9 mouse cellular contexts compared by ENCODE assay signal in the genomic region with DNA sequence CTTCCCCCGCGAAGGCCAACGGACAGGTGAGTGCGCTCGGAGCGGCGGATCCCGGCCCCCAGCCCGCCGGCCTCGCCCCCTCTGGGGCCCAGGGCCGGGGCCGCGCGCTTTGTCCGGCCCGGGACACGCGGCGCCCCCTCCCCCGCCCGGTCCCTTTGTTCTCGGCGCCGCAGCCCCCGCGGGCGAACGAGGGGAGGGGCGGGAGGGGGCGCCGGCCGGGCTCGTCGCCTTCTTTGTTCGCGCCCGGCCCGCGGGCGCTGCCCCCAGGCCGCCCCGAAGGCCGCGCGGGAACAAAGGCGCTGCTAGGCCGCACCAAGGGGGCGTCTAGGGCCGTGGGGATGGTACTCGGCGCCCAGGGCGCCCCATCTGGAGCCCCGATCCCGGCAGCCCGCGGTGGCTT. TPM values are rescaled to one million over a fixed set of nuclear protein-coding genes. Genes with fewer than 3 reads are reported as not detected.
A peak's percentile ranks its signal among the peaks of the same experiment; 100 is the strongest.
DNase-seq lines count a peak whose midpoint lies in the region; ATAC-seq and TF ChIP-seq lines count a peak whose summit lies in the region.
"Had no signal": no experiment of that assay in that cellular context is flagged by ENCODE, and none has a peak within 500 bp of the region (broad histone marks: within the 10 kb centered on the region; RNA-seq: fewer than 3 reads in every experiment).

No protein-coding gene starts in this region.

- H3K36me3 ChIP-seq in kidney, embryonic 15.5 days, result peaks cover 40% of the 10 kb centered on the region
- peaks cover 3% of the 10 kb centered on the region; the same call in 1 of the 2 replicates for H3K36me3 ChIP-seq in hindbrain, embryonic 11.5 days (ENCODE audit: control insufficient read depth, insufficient read depth, low read length)
- peaks cover 40% of the 10 kb centered on the region for H3K36me3 ChIP-seq in midbrain, embryonic 14.5 days (ENCODE audit: control insufficient read depth, insufficient read depth, low read length)

- peak overlapping the region; percentile 96 for H3K27ac ChIP-seq in kidney, embryonic 15.5 days
- H3K27ac ChIP-seq in bone marrow macrophage, adult 2 months (ENCODE audit: insufficient read depth, low read depth, low read length), result no peak overlapping the region
- peak overlapping the region; percentile 99 for H3K27ac ChIP-seq in hindbrain, embryonic 11.5 days (ENCODE audit: low read depth, low read length)
- peak overlapping the region; percentile 99 for H3K27ac ChIP-seq in midbrain, embryonic 14.5 days (replicated peaks; ENCODE audit: low read depth, low read length)

- peaks cover 57% of the 10 kb centered on the region for H3K4me1 ChIP-seq in kidney, embryonic 15.5 days
- H3K4me1 ChIP-seq in bone marrow macrophage, adult 2 months (ENCODE audit: control insufficient read depth, insufficient read depth, low read length), result peaks cover 18% of the 10 kb centered on the region
- peaks cover 14% of the 10 kb centered on the region for H3K4me1 ChIP-seq in hindbrain, embryonic 11.5 days (replicated peaks; ENCODE audit: control insufficient read depth, insufficient read depth, low read length)
- H3K4me1 ChIP-seq in midbrain, embryonic 14.5 days (ENCODE audit: control insufficient read depth, insufficient read depth, low read length), result peaks cover 26% of the 10 kb centered on the region

- no peak for DNase-seq in kidney, postnatal 36 days
- DNase-seq in hindbrain, embryonic 11.5 days (ENCODE audit: low spot score), result peak; percentile 70
- DNase-seq in midbrain, embryonic 14.5 days, result peak; percentile 69
- DNase-seq in layer of hippocampus, adult 9-11 months, result no peak
- DNase-seq in spleen, postnatal 10 days (ENCODE audit: low spot score in 2 of 2), result no peak
- no peak for DNase-seq in adrenal gland, postnatal 14 days

- peak overlapping the region; percentile 84 for H3K4me2 ChIP-seq in kidney, embryonic 15.5 days
- peak overlapping the region; percentile 78 for H3K4me2 ChIP-seq in hindbrain, embryonic 11.5 days (replicated peaks; ENCODE audit: low read depth, low read length)
- H3K4me2 ChIP-seq in midbrain, embryonic 14.5 days (ENCODE audit: low read length), result peak overlapping the region; percentile 77

- no peaks in the 10 kb centered on the region for H3K27me3 ChIP-seq in kidney, embryonic 15.5 days
- H3K27me3 ChIP-seq in hindbrain, embryonic 11.5 days (ENCODE audit: control insufficient read depth, insufficient read depth, low read length), result no peaks in the 10 kb centered on the region
- H3K27me3 ChIP-seq in midbrain, embryonic 14.5 days (ENCODE audit: control insufficient read depth, insufficient read depth, low read length), result no peaks in the 10 kb centered on the region

- TF ChIP-seq POLR2A in bone marrow macrophage, adult 2 months (IDR thresholded peaks at IDR 0.05; ENCODE audit: borderline replicate concordance, low read depth, low read length), result no peak

- H3K9ac ChIP-seq in kidney, embryonic 15.5 days, result peak overlapping the region; percentile 100
- peak overlapping the region; percentile 100 for H3K9ac ChIP-seq in hindbrain, embryonic 11.5 days (ENCODE audit: low read depth, low read length)
- peak overlapping the region; percentile 100 for H3K9ac ChIP-seq in midbrain, embryonic 14.5 days (replicated peaks; ENCODE audit: low read length)

- H3K4me3 ChIP-seq in kidney, embryonic 15.5 days (replicated peaks), result peak overlapping the region; percentile 100
- peak overlapping the region; percentile 64 for H3K4me3 ChIP-seq in bone marrow macrophage, adult 2 months (ENCODE audit: insufficient read depth, low read length)
- peak overlapping the region; percentile 100 for H3K4me3 ChIP-seq in hindbrain, embryonic 11.5 days (ENCODE audit: low read depth, low read length)
- peak overlapping the region; percentile 100 for H3K4me3 ChIP-seq in midbrain, embryonic 14.5 days (replicated peaks; ENCODE audit: low read depth, low read length)

- no peaks in the 10 kb centered on the region for H3K9me3 ChIP-seq in kidney, embryonic 15.5 days (replicated peaks)
- H3K9me3 ChIP-seq in hindbrain, embryonic 11.5 days (ENCODE audit: control insufficient read depth, low read length), result no peaks in the 10 kb centered on the region
- H3K9me3 ChIP-seq in midbrain, embryonic 14.5 days (ENCODE audit: control insufficient read depth, low read length), result no peaks in the 10 kb centered on the region

- no peak for TF ChIP-seq CTCF in bone marrow macrophage, adult 2 months (IDR thresholded peaks at IDR 0.05; ENCODE audit: low read depth, low read length)

- peak; percentile 40 for ATAC-seq in kidney, embryonic 15.5 days (replicated peaks; ENCODE audit: low FRiP score)
- peak; percentile 36 for ATAC-seq in hindbrain, embryonic 11.5 days (ENCODE audit: low FRiP score)
- ATAC-seq in midbrain, embryonic 14.5 days (ENCODE audit: low FRiP score, low TSS enrichment), result peak; percentile 61

- under 1% methylated on average over 39 of the region's 57 CpGs for WGBS in kidney, embryonic 15.5 days
- WGBS in hindbrain, embryonic 11.5 days, result 0% methylated on average over 16 of the region's 57 CpGs
- 0% methylated on average over 56 of the region's 57 CpGs for WGBS in midbrain, embryonic 14.5 days

RNA-seq across cellular contexts. Expression of gene Marcksl1, which starts 0.5 kb away (rescaled TPM):
- 881 and 886 TPM in 2 replicates for polyA plus RNA-seq in kidney, embryonic 15.5 days (2015; fragmentation: Nextera tagmentation; extraction: Ambion mirVana)
- 157 and 166 TPM in 2 replicates for polyA plus RNA-seq in bone marrow macrophage, adult 2 months (2012; ENCODE audit: insufficient read depth, insufficient read length, missing spikeins)
- 1,707 and 1,864 TPM in 2 replicates for polyA plus RNA-seq in hindbrain, embryonic 11.5 days (2014; fragmentation: Nextera tagmentation; extraction: Ambion mirVana)
- polyA plus RNA-seq in midbrain, embryonic 14.5 days (2014; fragmentation: Nextera tagmentation; extraction: Ambion mirVana), result 1,591 and 1,713 TPM in 2 replicates
- total RNA-seq in adrenal gland, postnatal 14 days (2021), result 78.9 and 81.4 TPM in 2 replicates

RNA-seq across cellular contexts. Expression of gene Fam229a, which starts 22.9 kb away (rescaled TPM):
- not detected in 2 replicates for polyA plus RNA-seq in kidney, embryonic 15.5 days (2015; fragmentation: Nextera tagmentation; extraction: Ambion mirVana)
- not detected in 2 replicates for polyA plus RNA-seq in bone marrow macrophage, adult 2 months (2012; ENCODE audit: insufficient read depth, insufficient read length, missing spikeins)
- polyA plus RNA-seq in hindbrain, embryonic 11.5 days (2014; fragmentation: Nextera tagmentation; extraction: Ambion mirVana), result not detected in 2 replicates
- polyA plus RNA-seq in midbrain, embryonic 14.5 days (2014; fragmentation: Nextera tagmentation; extraction: Ambion mirVana), result 0.69 TPM in 1 of 2 replicates, not detected in the other
- not detected in 2 replicates for total RNA-seq in adrenal gland, postnatal 14 days (2021)
- total RNA-seq: layer of hippocampus, adult 18-20 months had no signal

RNA-seq across cellular contexts. Expression of gene Tssk3, which starts 23.1 kb away (rescaled TPM):
- not detected in 2 replicates for polyA plus RNA-seq in kidney, embryonic 15.5 days (2015; fragmentation: Nextera tagmentation; extraction: Ambion mirVana)
- not detected in 2 replicates for polyA plus RNA-seq in bone marrow macrophage, adult 2 months (2012; ENCODE audit: insufficient read depth, insufficient read length, missing spikeins)
- not detected in 2 replicates for polyA plus RNA-seq in hindbrain, embryonic 11.5 days (2014; fragmentation: Nextera tagmentation; extraction: Ambion mirVana)
- polyA plus RNA-seq in midbrain, embryonic 14.5 days (2014; fragmentation: Nextera tagmentation; extraction: Ambion mirVana), result 0.38 and 0.74 TPM in 2 replicates
- total RNA-seq in adrenal gland, postnatal 14 days (2021), result not detected in 2 replicates
- total RNA-seq: layer of hippocampus, adult 18-20 months had no signal

RNA-seq across cellular contexts. Expression of gene Hdac1, which starts 28.6 kb away (rescaled TPM):
- 264 and 274 TPM in 2 replicates for polyA plus RNA-seq in kidney, embryonic 15.5 days (2015; fragmentation: Nextera tagmentation; extraction: Ambion mirVana)
- 75.2 and 83.9 TPM in 2 replicates for polyA plus RNA-seq in bone marrow macrophage, adult 2 months (2012; ENCODE audit: insufficient read depth, insufficient read length, missing spikeins)
- 206 and 220 TPM in 2 replicates for polyA plus RNA-seq in hindbrain, embryonic 11.5 days (2014; fragmentation: Nextera tagmentation; extraction: Ambion mirVana)
- polyA plus RNA-seq in midbrain, embryonic 14.5 days (2014; fragmentation: Nextera tagmentation; extraction: Ambion mirVana), result 73.6 and 101 TPM in 2 replicates
- 55.7 and 59.5 TPM in 2 replicates for total RNA-seq in adrenal gland, postnatal 14 days (2021)

RNA-seq across cellular contexts. Expression of gene Bsdc1, which starts 52.5 kb away (rescaled TPM):
- polyA plus RNA-seq in kidney, embryonic 15.5 days (2015; fragmentation: Nextera tagmentation; extraction: Ambion mirVana), result 26.4 and 28.8 TPM in 2 replicates
- polyA plus RNA-seq in bone marrow macrophage, adult 2 months (2012; ENCODE audit: insufficient read depth, insufficient read length, missing spikeins), result 37.3 and 42.3 TPM in 2 replicates
- 25.6 and 26.3 TPM in 2 replicates for polyA plus RNA-seq in hindbrain, embryonic 11.5 days (2014; fragmentation: Nextera tagmentation; extraction: Ambion mirVana)
- polyA plus RNA-seq in midbrain, embryonic 14.5 days (2014; fragmentation: Nextera tagmentation; extraction: Ambion mirVana), result 31.4 and 35.7 TPM in 2 replicates
- total RNA-seq in adrenal gland, postnatal 14 days (2021), result 52.3 and 55.7 TPM in 2 replicates

Comparison
In these comparisons a context has a peak if more than half of its experiments do, and no peak if none do; other contexts are left out.
1. DNase-seq: peak in hindbrain, embryonic 11.5 days (single experiment) and midbrain, embryonic 14.5 days (single experiment); none in kidney, postnatal 36 days (0 of 2), layer of hippocampus, adult 9-11 months (single experiment), spleen, postnatal 10 days (0 of 2) and adrenal gland, postnatal 14 days (single experiment).
2. Peak in every context shown above with its lines, with median percentiles within 50 percentile points of each other: ATAC-seq, H3K4me2 ChIP-seq, H3K4me3 ChIP-seq and H3K9ac ChIP-seq.